Mouse (Mus musculus) midbrain, embryonic 14.5 days (tissue): ENCODE results near the gene Ntmt1. TPM values are rescaled to one million over a fixed set of nuclear protein-coding genes. Genes with fewer than 3 reads are reported as not detected.

Experiments used
- ATAC-seq: fragments of 200-750 bp; cut with Nextera tagmentation; 2 replicates; pipeline ENCODE4 v1.8.0; 2017; ENCODE audit warnings: moderate number of reproducible peaks, moderate library complexity; ENCODE audit not compliant: low FRiP score, low TSS enrichment
- DNase-seq: peaks from one replicate; pipeline ENCODE4 v3.0.0-alpha.2; 2015
- H3K27ac ChIP-seq: fragments of 300-500 bp; sonication (generic); replicated peaks from 2 replicates; pipeline ENCODE4 v1.5.1; 2014; ENCODE audit warnings: mild to moderate bottlenecking, low read depth, low read length, moderate library complexity
- H3K27me3 ChIP-seq: fragments of 300-500 bp; sonication (generic); 2 replicates; pipeline ENCODE4 v1.6.1; 2014; ENCODE audit warnings: low read length, control low read depth, mixed read lengths; ENCODE audit not compliant: control insufficient read depth, insufficient read depth
- H3K36me3 ChIP-seq: fragments of 300-500 bp; sonication (generic); 2 replicates; pipeline ENCODE4 v1.6.1; 2014; ENCODE audit warnings: low read length, control low read depth; ENCODE audit not compliant: control insufficient read depth, insufficient read depth
- H3K4me1 ChIP-seq: fragments of 300-500 bp; sonication (generic); 2 replicates; pipeline ENCODE4 v1.6.1; 2014; ENCODE audit warnings: mild to moderate bottlenecking, antibody characterized with exemption, low read length, control low read depth; ENCODE audit not compliant: control insufficient read depth, insufficient read depth
- H3K4me2 ChIP-seq: fragments of 300-500 bp; sonication (generic); 2 replicates; pipeline ENCODE4 v1.6.1; 2014; ENCODE audit warnings: mild to moderate bottlenecking, low read length, moderate library complexity
- H3K4me3 ChIP-seq: fragments of 300-500 bp; sonication (generic); replicated peaks from 2 replicates; pipeline ENCODE4 v1.5.1; 2014; ENCODE audit warnings: low read depth, low read length
- H3K9ac ChIP-seq: fragments of 300-500 bp; sonication (generic); replicated peaks from 2 replicates; pipeline ENCODE4 v1.6.1; 2014; ENCODE audit warnings: mild to moderate bottlenecking, low read length, moderate library complexity
- H3K9me3 ChIP-seq: fragments of 300-500 bp; sonication (generic); 2 replicates; pipeline ENCODE4 v1.6.1; 2016; ENCODE audit warnings: low read length, control low read depth, mixed read lengths; ENCODE audit not compliant: control insufficient read depth
- WGBS: fragments of 180-500 bp; shearing (Covaris S2); extraction: QIAGEN DNeasy Blood & Tissue Kit; methylation state at CpG from one replicate; pipeline ENCODE4 v1.1.7; 2014; 5-methylcytosine and 5-hydroxymethylcytosine counted together
- polyA plus RNA-seq: library from polyadenylated mRNA; unstranded; fragments of >200 nt; fragmentation: Nextera tagmentation; extraction: Ambion mirVana; gene quantifications from 2 replicates; pipeline ENCODE4 v1.2.1, GENCODE M21; 2014

Ntmt1 gene
- polyA plus RNA-seq, 1 experiment from 2014 or later, result 114 TPM

DNA sequence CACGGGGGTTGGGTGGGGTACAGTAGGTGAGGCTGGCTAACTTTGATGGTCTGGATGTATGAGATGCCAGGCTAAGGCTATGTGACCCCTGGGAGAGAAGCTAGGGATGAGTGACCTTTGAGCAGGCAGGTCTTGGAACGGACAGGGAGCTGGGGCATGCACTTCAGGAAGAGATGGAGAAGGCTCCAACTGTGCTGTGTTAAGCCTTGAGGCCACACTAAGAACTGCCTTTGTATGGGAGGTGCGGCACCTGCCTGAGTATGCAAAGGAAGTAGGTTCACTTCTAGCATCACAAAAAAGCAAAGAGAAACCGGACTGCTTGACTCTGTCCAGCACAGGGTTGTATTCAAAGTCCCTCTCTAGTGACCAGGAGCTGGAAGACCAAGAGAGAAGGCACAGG is 29.4 kb upstream of the Ntmt1 start:
- no peaks in the 10 kb centered on the region for H3K9me3 ChIP-seq
- H3K9ac ChIP-seq, result no peak overlapping the region
- no peaks in the 10 kb centered on the region for H3K27me3 ChIP-seq
- DNase-seq (no peak), ATAC-seq (no peak)
- no peak overlapping the region for H3K4me2 ChIP-seq
- H3K4me1 ChIP-seq, result peaks cover 3% of the 10 kb centered on the region; the same call in 1 of the 2 replicates
- H3K27ac ChIP-seq, result no peak overlapping the region
- 55% methylated on average over 4 of the region's 4 CpGs for WGBS
- no peaks in the 10 kb centered on the region for H3K36me3 ChIP-seq
- H3K4me3 ChIP-seq, result no peak overlapping the region

GRCm38 (mm10) chr2:30779241-30779640 is 28.4 kb upstream of the Ntmt1 start:
- no peaks in the 10 kb centered on the region for H3K9me3 ChIP-seq
- H3K36me3 ChIP-seq, result no peaks in the 10 kb centered on the region
- peaks cover 8% of the 10 kb centered on the region for H3K4me1 ChIP-seq
- no peak for ATAC-seq
- no peak overlapping the region for H3K4me2 ChIP-seq
- no peak overlapping the region for H3K9ac ChIP-seq
- 3% methylated on average over 5 of the region's 5 CpGs for WGBS
- DNase-seq, result no peak
- H3K4me3 ChIP-seq, result no peak overlapping the region
- H3K27me3 ChIP-seq, result no peaks in the 10 kb centered on the region
- H3K27ac ChIP-seq, result no peak overlapping the region

DNA sequence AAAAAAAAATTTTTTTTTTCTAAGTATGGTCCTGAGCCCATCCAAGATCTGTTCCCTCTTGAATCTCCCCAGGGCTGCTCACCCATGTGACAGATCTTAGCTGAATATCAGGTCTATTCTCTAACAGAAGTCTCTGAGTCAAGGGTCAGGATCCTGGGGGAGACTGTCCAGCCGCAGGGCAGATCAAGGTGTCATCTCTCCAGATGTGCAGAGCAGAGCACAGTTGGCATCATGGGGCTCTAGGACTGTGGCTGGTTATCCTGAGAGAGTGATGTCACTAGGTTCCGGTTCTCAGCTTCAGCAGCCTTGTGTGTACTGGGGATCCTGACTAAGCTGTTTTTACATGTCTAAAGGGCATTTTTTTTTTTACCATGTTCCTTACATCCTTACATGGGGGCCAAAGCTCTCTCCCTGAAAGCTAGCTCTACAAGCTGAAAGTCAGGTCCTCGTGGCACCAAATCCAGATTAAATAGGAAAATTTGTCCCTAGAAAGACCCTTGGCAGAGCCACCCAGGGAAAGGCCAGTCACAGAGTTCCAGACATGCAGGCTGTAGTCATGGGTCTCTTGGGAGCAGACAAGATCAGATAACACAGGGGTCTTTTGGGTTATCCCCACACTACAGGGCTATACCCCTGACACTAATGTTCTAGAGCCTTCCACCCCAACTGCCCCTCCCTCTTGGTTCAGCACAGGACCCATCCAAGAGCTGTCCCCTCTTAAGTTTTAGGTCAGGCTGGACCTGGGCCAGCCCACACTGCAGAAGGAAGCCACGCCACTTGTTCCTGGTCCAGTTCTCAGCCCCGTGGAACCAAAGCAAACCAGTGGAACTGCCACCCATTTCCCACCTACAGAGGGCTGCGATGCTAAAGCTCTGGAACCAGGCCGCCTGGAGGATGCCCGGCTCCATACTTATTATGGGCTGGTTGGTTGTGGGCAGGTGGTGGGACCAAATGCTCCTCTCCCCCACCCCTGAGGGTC is 25.0 kb upstream of the Ntmt1 start:
- 0 out of 2 replicates have a peak overlapping the region, but pooled peaks have one; percentile 32 for H3K9ac ChIP-seq
- no peaks in the 10 kb centered on the region for H3K9me3 ChIP-seq
- peaks cover 28% of the 10 kb centered on the region for H3K4me1 ChIP-seq
- WGBS, result 77% methylated on average over 8 of the region's 8 CpGs
- no peak for DNase-seq
- ATAC-seq, result peak; percentile 4; the same call in 1 of the 2 replicates
- H3K27ac ChIP-seq, result peak overlapping the region; percentile 46
- no peaks in the 10 kb centered on the region for H3K36me3 ChIP-seq
- no peaks in the 10 kb centered on the region for H3K27me3 ChIP-seq
- H3K4me3 ChIP-seq, result no peak overlapping the region
- peak overlapping the region; percentile 49 for H3K4me2 ChIP-seq

DNA sequence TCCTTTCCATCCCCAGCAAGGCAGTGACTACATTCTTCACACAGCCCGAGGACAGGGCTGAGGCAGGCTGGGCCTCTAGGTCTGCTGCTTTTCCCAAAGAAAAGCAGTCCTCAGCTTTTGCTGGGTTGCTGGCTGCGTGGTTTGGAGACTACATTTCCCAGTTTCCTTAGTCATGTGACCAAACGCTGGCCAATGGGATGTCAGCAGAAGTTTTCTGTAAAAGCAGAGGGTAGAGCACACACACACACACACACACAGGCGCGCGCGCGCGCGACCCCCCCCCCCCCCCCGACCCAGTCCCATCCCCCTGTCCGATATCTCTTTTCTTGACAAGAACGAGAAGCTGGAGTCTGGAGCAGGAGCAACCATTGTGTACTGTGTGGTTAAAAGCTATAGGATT is 24.3 kb upstream of the Ntmt1 start:
- Histone ChIP-seq H3K4me3 (peak overlapping the region; percentile 13), H3K4me2 (peak overlapping the region; percentile 49), H3K36me3 (no peaks in the 10 kb centered on the region), H3K4me1 (peaks cover 30% of the 10 kb centered on the region), H3K9me3 (no peaks in the 10 kb centered on the region), H3K27me3 (no peaks in the 10 kb centered on the region), H3K9ac (0 out of 2 replicates have a peak overlapping the region, but pooled peaks have one; percentile 32), H3K27ac (peak overlapping the region; percentile 46)
- WGBS, result under 1% methylated on average over 13 of the region's 13 CpGs
- ATAC-seq (peak; percentile 71; the same call in 1 of the 2 replicates), DNase-seq (peak; percentile 86)

DNA sequence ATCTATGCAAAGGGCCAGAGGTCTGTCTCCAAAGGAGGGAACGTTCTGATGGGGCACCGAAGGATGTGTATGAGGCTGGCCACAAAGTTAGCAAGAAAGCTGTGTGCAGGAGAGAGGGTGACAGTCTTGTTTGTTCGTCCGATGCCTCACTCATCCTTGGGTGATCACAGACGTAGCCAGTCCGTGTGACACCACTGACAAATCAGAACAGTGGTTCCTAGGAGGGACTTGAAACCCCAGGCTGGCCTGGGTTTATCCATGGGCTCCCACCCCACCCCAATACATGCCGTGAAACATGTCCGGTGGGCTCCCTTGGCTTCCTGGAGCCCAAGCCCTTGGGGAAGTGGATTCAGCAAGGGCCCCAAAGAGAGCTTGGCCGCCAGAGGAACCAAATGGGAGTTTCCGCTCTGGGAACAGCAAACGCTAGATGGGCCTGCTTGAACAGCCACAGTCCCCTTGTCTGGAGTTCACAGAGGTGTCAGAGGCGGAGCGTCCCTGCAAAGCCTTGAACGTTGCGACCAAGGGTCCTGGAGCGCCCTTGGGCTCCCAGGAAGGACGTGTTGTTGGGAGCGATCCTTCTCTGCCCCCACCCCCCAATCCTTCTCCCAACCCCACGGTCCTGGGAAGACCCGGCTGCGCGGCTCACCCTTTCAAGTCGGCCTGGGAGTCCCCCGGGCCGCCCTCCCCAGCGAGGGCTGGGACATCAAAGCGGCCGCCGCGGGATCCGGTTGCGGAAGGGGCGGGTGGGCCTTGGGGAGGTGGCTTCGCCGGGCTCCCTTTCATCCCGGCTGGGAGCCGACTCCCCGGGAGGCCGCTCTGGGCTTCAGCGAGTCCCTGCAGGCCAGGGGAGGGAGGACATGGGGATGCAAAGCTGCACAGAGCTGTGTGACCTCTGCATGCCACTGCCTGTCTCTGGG is 23.3 kb upstream of the Ntmt1 start:
- WGBS, result 9% methylated on average over 40 of the region's 40 CpGs
- DNase-seq, result peak; percentile 64
- peak; percentile 41; the same call in 1 of the 2 replicates for ATAC-seq
- Histone ChIP-seq H3K4me2 (peak overlapping the region; percentile 49), H3K9ac (peak overlapping the region; percentile 29; the same call in 1 of the 2 replicates), H3K36me3 (no peaks in the 10 kb centered on the region), H3K4me3 (no peak overlapping the region), H3K4me1 (peaks cover 30% of the 10 kb centered on the region), H3K9me3 (no peaks in the 10 kb centered on the region), H3K27me3 (no peaks in the 10 kb centered on the region), H3K27ac (0 out of 2 replicates have a peak overlapping the region, but pooled peaks have one; percentile 38)

DNA sequence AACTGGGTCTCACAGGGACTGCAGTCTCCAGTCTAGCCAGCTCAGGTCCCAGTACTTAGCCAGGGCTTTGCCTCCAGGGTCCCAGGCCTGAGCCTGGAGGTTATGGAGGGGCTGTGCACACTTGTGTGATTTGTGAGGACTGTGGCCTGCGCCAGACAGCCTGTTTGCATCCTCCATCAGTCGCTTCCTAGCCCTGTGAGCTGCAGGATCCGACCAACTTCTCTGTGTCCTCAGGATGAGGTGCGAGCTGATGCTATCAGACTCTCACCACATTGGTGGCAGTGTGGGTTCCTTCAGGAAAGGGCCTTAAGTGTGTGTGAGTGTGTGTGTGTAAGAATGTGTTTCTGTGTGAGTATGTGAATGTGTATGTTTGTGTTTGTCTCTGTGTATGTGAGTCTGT is 20.2 kb upstream of the Ntmt1 start:
- no peaks in the 10 kb centered on the region for H3K9me3 ChIP-seq
- H3K27me3 ChIP-seq, result no peaks in the 10 kb centered on the region
- no peaks in the 10 kb centered on the region for H3K36me3 ChIP-seq
- no peak overlapping the region for H3K4me2 ChIP-seq
- H3K9ac ChIP-seq, result peak overlapping the region; percentile 27; the same call in 1 of the 2 replicates
- WGBS, result 60% methylated on average over 4 of the region's 4 CpGs
- DNase-seq (no peak), ATAC-seq (no peak)
- H3K27ac ChIP-seq, result 0 out of 2 replicates have a peak overlapping the region, but pooled peaks have one; percentile 60
- H3K4me3 ChIP-seq, result no peak overlapping the region
- peaks cover 30% of the 10 kb centered on the region for H3K4me1 ChIP-seq

DNA sequence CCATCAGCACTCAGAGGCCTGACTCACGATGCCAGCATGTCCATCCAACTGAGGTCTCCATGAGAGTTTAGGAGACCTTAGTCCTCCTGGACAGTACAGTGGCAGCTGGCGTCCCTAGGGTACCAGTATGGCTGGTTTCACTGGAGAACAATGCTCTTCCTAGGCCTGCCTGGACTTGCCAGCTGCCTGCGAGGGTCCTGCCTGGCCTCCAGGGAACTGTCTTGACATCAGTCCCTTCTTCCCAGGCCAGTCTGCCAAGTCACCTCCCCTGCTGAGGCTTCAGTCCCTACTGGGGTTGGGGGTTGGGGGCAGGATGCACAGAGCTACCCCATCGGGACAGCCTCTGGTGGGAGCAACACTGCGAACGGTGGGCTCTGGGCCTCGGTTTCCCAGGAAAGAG is 15.6 kb upstream of the Ntmt1 start:
- DNase-seq (no peak), ATAC-seq (no peak)
- H3K27ac ChIP-seq, result no peak overlapping the region
- no peaks in the 10 kb centered on the region for H3K27me3 ChIP-seq
- no peak overlapping the region for H3K9ac ChIP-seq
- WGBS, result 82% methylated on average over 7 of the region's 7 CpGs
- H3K9me3 ChIP-seq, result no peaks in the 10 kb centered on the region
- no peaks in the 10 kb centered on the region for H3K36me3 ChIP-seq
- no peak overlapping the region for H3K4me2 ChIP-seq
- no peak overlapping the region for H3K4me3 ChIP-seq
- peaks cover 27% of the 10 kb centered on the region for H3K4me1 ChIP-seq
